Mouse (Mus musculus): ENCODE results near the gene Apba2.

The Apba2 gene

DNA sequence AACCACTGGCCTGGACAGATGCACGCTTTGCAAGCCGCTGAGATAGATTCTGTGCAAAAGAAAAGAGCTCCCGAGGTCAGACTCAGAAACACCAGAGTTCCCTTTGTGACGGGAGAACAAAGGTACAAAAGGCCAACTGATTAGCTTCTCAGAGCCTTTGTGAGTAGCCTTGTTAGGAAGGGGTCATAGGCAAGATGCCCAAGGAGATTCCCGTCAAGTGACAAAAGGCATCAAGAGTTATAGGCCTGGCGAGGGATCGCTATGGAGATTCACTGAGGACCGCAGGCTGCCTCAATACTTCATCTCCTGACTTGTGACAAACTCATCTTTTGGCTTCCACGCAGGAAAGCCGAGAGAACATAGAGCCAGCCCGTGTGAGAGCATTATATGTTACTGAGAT, 237.6 kb downstream of the Apba2 start:
- DNase-seq = no peak

DNA sequence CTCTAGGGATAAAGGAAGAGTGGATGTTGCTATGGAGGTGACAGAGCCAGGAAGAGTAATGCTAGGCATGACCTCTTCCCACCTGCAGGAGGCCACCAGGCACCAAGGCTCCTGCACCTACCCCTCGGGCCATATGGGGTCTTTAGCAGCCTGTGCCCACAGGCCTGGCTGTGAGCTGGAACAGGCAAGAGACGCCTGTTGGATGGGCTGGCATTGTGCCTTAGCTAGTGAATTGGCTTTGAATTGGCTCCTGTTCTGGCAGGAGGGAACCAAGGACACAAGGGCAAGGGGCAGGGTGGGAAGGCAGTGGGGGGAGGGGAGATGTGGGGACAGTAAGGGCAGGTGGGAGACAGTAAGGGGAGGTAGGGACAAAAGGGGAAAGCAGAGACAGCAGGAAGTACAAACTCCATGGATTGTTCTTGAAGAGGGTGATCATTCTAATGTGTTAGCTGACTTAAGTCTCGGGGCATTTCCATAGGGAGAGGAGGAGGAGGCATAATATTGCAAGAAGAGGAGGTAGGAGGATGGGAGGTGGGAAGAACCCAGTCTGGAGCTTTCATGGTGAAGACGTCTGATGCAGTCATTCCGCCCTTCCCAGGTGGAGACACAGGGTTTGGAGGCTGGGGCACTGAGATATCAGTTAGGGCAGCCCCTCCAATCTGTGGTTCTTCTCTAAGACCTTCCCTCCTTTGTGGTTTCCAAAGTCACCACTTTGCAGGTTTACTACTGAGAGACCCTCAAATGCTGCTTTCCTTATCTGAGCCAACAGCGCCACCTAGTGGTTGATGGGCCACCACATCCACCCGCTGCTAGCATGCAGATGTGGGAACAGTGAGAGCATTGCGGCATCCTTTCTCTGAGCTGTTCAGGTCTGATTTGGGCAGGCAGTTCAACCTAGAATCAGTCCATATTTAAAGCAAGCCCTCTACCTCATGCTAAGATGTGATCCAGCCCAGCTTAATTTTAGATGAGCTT, 240.1 kb downstream of the Apba2 start:
- peak; percentile 28 to 42 for DNase-seq

DNA sequence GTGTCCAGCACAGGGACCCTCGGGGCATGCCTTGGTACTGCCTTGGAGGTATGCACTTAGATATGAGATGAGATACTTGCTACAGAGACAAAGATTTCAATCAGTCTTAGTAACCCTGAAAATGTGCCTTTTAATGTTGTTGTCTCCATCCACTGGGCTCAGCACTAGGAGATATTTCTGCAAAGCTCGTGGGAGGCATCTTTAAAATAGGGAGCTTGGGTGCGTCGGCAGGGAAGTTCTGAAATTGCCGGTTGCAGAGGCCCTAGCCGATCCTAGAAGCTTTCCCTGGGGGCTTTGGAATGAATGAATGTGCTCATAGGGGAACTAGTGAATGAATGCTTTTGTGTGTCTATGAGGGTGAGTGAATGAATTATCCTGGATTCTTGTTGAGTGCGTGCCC, 242.1 kb downstream of the Apba2 start:
- no peak for DNase-seq

DNA sequence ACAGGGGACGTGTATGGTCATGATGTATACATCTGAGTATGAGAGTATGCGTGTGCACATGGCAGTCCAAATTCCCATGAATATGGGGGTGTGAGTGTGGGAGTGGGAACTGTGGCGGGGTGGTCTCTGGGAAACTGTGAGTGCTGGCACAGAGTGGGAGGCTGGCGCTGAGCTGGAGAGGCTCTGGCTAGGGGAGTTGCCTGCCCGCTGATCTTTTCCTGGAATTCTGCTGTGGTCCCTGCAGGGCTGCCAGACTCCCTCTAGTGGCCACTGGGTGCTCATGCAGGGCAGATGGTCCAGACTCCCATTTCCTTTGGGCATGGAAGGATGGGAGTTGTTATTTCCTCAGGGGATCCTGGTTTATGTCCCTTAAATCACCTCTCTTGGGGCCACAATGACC, 250.0 kb downstream of the Apba2 start:
- peak in 1 of 2 experiments; percentile 15 for DNase-seq

DNA sequence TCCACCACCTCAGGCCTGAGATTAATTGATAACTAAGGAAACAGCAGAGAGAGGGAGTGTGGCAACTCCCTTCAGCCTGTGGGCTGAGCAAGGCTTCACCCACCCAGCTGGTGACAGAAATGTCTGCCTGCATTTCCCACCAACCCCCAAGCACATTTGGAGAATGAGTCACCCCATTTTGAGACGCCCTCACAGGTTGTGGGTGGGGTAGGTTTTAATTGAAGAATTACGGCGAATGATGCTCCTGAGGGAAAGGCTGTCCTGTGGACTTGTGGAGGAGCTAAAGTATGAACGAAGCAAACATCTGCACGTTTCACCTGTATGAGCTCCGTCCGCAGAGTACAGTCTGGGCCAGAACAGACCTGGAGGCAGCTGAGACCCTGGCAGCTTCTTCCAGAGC, 250.6 kb downstream of the Apba2 start:
- DNase-seq = no peak

DNA sequence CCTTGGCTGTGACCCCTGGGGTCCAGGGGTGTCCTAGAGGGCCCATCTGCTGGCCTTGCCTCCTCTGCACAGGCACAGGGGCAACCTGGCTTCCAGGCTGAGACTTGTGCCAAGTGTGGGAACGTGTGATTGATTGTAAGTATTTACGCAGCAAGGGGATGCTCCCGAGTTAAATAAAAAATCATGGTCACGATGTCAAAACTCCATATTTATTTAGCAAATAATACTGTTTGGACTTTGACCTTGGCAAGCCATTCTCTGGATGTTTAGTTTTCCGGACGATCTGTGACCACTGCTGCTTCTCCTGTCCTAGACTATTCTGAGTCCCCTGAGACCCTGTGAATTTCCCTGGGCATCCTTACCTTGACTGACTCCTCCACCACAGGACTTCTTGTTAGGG, 252.2 kb downstream of the Apba2 start:
- DNase-seq = no peak

DNA sequence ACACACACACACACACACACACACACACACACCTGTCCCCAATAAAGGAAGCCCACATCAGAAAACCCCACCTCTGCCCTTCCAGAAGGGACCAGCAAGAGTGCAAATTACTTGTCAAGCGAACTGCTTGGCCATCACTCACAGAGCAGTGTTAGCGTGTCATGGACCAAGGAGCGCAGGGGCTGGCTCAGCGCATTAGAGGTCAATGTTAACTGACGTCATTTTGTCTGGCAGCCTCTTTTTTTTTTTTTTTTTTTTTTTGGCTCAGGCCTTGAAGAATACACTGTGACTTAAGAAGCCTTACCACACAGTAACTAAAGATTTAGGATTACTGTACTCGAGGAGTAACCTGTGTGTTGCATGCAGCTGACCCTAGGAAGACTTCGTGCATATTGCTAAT, 252.7 kb downstream of the Apba2 start:
- no peak for DNase-seq

DNA sequence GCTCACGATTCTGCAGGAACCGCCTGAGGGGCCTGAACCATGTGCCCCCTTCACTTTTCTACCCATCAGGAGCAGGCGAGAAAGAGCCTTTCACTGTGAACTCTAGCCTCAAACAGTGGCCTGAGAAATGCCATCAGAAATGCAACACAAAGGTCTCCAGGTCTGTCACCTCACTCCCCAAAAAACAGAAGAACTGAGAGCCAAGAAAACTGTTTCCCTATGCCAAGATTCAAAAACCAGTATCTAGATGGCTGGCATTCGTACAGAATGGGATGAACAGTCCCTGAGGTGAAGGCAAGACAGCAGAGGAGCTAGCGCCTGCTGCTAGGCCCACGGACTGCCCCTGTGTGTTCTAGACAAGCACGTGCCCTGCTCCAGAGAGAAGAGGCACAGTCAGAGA, 253.6 kb downstream of the Apba2 start:
- DNase-seq = no peak

DNA sequence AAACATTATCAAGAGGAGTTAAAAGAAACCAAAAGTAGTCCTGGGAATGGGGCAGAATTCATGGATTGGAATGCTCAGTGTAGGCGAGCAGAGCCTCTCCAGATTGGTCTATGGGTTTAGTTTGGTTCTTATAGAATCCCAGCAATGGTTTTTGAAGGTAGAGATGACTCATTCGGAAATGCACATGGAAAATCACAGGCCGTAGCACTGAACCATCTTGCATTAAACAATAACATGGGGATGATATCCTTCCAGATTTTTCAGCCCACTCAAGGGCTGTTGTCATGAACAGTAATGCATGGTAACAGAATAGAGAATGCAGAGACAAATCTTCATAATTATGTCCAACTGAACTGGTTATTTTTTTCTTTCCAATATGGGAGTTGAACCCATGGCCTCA, 264.1 kb downstream of the Apba2 start:
- DNase-seq = no peak

DNA sequence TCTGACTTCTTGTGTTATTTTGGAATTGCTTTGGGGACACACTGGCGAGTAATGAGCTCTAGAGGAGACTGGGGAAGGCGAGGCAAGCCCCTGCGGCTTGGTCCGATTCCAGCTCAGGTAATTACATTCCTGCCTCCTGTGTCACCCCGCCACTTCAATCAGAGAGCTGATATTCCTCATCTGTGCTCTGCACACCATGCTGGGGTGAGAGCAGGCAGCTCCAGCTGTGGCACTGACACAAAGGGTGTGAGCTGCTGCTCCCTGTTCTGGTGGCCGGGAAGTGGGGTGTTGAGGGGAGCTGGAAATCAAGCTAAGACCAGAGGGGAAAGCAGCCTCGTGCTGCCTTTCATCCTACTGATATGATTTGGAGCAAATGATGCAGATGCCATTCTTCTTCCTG, 268.3 kb downstream of the Apba2 start:
- no peak for DNase-seq

DNA sequence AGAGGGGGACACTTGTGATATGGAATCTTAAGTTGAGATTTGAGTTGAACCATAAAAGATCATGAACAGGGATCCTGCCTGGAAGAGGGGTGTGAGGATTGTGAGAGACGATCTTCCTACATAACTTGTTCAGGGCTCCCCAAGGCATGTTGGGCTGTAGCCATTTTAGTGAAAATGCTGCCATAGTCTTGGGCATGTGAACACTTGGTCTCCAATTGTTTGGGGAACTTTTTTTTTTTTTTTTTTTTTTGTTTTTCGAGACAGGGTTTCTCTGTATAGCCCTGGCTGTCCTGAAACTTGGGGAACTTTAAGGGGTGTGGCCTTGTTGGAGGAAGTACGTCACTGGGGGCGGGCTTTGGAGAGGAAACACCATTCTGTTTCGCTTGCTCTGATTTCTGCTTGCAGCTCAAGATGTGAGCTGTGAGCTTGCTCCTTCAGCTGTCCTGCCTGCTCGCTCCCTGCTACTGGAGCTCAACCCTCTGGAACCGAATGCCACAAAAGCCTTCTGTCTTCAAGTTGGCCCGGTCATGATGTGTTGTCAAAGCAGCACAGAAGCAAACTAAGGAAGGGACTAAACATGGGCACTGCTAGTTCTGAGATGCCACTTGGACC, 269.4 kb downstream of the Apba2 start:
- DNase-seq = no peak

DNA sequence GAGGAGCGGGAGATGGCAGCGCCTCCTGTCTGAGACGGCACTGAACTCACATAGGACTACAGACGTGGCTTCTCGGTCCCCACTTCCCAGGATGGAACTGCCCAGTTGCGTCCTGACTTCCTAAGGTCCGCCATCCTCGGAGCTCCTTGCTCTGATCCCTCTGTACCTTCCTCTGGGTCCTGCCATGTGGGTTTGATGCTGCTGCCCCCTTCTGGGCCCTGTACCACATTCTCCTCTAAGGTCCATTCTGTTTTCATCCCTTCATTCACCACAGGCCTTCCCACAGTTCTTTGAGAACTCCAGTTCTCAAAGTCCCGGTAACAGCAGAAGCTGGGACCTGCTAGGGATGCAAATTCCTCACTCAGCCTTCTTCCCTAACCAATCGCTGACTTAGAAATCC, 272.0 kb downstream of the Apba2 start:
- no peak for DNase-seq

DNA sequence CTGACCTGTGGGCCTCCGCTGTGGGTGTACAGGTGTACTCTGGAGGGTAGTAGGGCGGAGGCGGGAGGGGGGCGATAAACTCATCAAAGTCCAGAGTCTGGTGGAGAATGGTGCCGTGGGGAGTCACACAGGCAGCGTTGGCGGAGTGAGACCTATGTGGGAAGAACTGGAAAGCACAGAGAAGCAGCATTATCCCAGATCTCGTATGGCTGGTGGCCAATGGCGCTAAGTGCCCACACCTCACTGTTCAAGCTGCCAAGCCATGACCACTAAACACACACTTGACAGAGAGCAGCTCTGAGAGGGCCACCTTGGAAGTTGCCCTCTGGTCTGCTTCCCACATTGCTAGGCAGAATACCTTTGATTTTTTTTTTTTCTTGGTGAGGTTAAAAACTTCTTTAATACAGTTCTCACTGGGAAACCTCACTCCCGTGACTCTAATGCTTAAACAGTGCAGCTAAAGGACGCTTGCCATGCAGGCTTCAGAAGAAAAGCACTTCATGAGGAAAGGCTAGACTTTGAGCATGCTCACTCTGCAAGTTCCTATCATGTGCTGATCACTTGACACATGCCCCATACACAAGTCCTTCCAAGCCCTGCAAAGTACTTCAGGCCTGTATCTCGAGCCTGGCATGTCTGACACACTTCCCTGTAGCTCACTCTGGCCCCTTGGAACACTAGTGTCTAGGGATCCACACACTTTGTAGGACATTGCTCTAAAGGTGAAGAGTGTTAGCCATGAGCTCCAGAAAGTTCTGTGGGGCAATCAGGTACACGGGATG, 275.4 kb downstream of the Apba2 start:
- peak; percentile 65 to 77 for DNase-seq

DNA sequence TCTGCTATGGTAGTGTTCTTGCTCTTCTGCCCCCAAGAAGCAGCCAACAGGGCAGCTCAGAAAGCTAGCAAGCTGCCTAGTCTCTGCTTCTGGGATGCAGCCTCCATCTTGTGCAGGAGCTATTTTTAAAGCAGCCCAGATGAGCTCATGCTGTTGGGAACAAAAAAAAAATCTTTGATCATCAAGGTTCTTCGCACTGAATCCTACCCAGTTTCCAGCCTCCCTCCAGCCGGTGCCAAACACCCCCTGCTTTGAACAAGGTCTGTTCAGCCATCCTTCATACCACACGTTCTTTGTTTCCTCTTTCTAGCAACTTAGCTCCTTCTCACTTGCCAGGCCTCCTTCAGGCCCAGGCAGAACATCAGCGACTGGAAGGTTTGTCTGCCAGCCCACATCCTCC, 278.0 kb downstream of the Apba2 start:
- no peak for DNase-seq

DNA sequence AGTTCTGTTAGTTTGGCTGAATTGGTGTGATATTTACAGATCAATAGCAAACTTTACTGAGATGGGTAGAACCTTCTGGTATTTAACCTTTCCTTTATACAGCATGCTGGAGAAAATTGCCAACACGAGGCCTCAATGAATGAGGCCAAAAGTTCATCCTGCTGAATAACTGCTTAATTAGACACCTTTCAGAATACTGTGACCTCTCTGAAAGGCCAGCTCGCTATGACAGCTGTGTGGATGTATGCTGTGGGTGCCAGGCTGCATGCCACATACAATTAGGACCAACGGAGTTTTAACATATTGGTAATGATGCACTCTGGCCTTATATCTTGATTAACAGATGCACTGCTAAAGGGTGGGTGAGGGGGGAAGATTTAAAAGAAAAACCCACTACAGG, 283.5 kb downstream of the Apba2 start:
- no peak for DNase-seq

DNA sequence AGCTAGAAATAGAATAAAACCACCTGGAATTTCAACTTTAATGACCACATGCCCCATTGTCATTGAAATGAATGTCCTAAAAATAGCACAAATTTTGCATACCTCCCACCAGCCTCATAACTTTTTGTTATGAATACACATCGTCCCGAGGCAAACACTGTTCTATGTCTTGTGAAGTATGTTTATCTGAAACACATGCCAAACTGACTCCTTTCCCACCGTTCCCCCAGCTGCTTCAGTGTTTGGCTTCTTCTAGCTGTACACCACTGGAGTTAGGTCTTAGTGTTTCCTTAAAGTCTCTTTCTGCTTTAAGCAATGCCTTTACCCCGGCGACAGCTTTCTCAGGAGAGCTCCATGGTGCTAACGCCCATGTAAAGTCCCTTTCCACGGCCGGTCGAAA, 289.6 kb downstream of the Apba2 start:
- DNase-seq = no peak

DNA sequence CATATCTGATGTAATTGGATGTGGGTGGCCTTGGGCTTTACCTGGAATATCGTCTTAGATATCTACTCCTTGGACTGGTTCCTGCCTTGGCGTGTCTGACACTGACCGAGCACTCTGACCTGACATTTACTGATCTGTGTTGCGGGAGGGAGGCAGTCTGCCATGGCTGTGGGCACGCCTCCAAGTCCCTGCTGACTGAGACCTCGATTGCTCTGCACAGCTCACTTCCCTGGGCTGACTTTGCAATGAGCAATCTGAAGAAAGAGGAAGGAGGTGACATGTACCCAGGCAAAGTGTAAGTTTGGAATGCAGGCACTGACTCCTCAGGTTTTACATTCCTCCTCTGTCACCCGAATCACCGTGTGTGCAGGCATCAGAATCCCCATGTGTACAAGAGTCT, 290.5 kb downstream of the Apba2 start:
- DNase-seq = no peak

DNA sequence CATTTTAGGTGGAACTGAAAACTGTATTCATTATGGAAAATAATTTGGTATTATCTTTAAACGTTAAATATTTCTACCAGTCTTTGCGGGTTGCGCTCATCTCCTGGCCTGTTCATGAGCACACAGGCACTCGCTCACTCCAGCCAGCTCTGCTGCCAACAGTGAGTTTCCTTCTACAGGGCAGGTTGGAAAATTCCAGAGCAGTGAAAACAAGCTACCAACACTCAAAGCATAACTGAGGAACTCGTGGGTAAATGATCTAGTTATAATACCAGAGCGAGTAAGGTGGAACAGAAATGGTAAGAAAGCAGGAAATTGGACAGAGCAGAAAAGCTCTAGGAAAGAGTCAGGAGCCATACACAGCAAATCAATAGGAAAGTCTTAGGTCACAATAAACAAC, 294.0 kb downstream of the Apba2 start:
- no peak for DNase-seq
